Mouse (Mus musculus): ENCODE results near the gene Zfp946.

Gene Zfp946

GRCm38 (mm10) chr17:22423952-22424617 is at the start of gene Zfp946:
Gene Zfp946, plus strand, starts transcription at chr17:22424222.
- peak; percentile 99 for DNase-seq

- no peak for DNase-seq
Observed at GRCm38 (mm10) chr17:22410756-22411155, 13.3 kb upstream of the Zfp946 start.

GRCm38 (mm10) chr17:22417510-22417909 is 6.5 kb upstream of the Zfp946 start:
- DNase-seq, result peak; percentile 92

GRCm38 (mm10) chr17:22424636-22425354 is 773 bp downstream of the Zfp946 start:
- peak; percentile 89 for DNase-seq

GRCm38 (mm10) chr17:22447684-22448083 is 23.7 kb downstream of the Zfp946 start:
- no peak for DNase-seq

GRCm38 (mm10) chr17:22497120-22497519 is 73.1 kb downstream of the Zfp946 start:
- no peak for DNase-seq

Data from heart, adult 11 months (tissue).